Mouse (Mus musculus): ENCODE results near the gene Rhox2c.
"Not testable (repeated sequence)": the region's sequence is repeated elsewhere in the genome, so short reads cannot be mapped to it uniquely, and the experiment has no call there.

Rhox2c gene

GRCm38 (mm10) chrX:37453380-37453779, at the start of gene Rhox2c:
Rhox2c (plus strand) TSS chrX:37453680.
- DNase-seq (ENCODE audit: low read depth, low spot score), result not testable (repeated sequence)

- DNase-seq (ENCODE audit: low read depth, low spot score), result not testable (repeated sequence)
Measured at GRCm38 (mm10) chrX:37411767-37412166, 41.7 kb upstream of the Rhox2c start, which contains the start of gene Rhox2b. Rhox2b (plus strand) TSS chrX:37412067.

- not testable (repeated sequence) for DNase-seq (ENCODE audit: low read depth, low spot score)
Measured at GRCm38 (mm10) chrX:37432194-37432593, 21.3 kb upstream of the Rhox2c start, which contains the start of gene Rhox4b. Rhox4b (plus strand) TSS chrX:37432494.

- DNase-seq (ENCODE audit: low read depth, low spot score), result not testable (repeated sequence)
Measured at GRCm38 (mm10) chrX:37458285-37458684, 4.8 kb downstream of the Rhox2c start, which contains the start of gene Rhox3c. Rhox3c (plus strand) TSS chrX:37458585.

- not testable (repeated sequence) for DNase-seq (ENCODE audit: low read depth, low spot score)
Measured at GRCm38 (mm10) chrX:37480037-37480436, 26.6 kb downstream of the Rhox2c start, which contains the start of gene Rhox4c. Rhox4c (plus strand) TSS chrX:37480337.

GRCm38 (mm10) chrX:37514059-37514458, 60.6 kb downstream of the Rhox2c start, which contains the start of gene Rhox4d:
Rhox4d (plus strand) TSS chrX:37514359.
- not testable (repeated sequence) for DNase-seq (ENCODE audit: low read depth, low spot score)
